32 mouse cellular contexts compared by ENCODE assay signal in the genomic region with DNA sequence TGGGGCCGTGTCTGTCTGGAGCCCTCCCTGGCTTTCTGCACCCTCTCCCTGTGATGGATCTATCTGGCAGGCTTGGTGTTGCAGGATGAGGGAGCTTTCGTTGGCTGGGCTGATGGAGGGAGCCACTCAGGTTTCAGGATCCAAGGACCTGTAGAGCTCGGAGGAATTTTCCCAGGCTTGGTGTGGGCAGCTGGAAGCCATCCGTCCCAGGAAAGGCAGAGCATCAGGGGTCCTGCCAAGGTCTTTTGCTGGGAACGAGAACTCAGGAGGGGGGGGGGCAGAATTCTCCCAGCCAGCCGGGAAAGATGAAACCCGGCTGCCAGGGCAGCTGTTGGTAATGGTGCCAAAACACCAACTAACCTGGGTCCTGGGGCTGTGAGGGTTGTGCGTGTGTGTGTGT. TPM values are rescaled to one million over a fixed set of nuclear protein-coding genes. Genes with fewer than 3 reads are reported as not detected.
A peak's percentile ranks its signal among the peaks of the same experiment; 100 is the strongest.
DNase-seq lines count a peak whose midpoint lies in the region; ATAC-seq lines count a peak whose summit lies in the region.
"Had no signal": no experiment of that assay in that cellular context is flagged by ENCODE, and none has a peak within 500 bp of the region (broad histone marks: within the 10 kb centered on the region; RNA-seq: fewer than 3 reads in every experiment).

No protein-coding gene starts in this region.

- H3K27ac ChIP-seq in forebrain, embryonic 10.5 days = peak overlapping the region; percentile 5; the same call in 1 of the 2 replicates
- H3K27ac ChIP-seq in forebrain, embryonic 12.5 days = no peak overlapping the region
- H3K27ac ChIP-seq in kidney, embryonic 15.5 days = 0 out of 2 replicates have a peak overlapping the region, but pooled peaks have one; percentile 25
- H3K27ac ChIP-seq in kidney, embryonic 16.5 days (ENCODE audit: low read length) = no peak overlapping the region
- no peak overlapping the region for H3K27ac ChIP-seq in heart, embryonic 11.5 days (ENCODE audit: low read depth, low read length)
- H3K27ac ChIP-seq: heart, embryonic 15.5 days; hindbrain, embryonic 13.5 days; layer of hippocampus, adult 2 months; left cerebral cortex, adult 2 months; liver, embryonic 14.5 days; midbrain, embryonic 15.5 days; stomach, postnatal 0 days had no signal

- peaks cover 7% of the 10 kb centered on the region; the same call in 1 of the 2 replicates for H3K9me3 ChIP-seq in forebrain, embryonic 10.5 days
- no peaks in the 10 kb centered on the region for H3K9me3 ChIP-seq in forebrain, embryonic 12.5 days
- H3K9me3 ChIP-seq in kidney, embryonic 15.5 days (replicated peaks) = no peaks in the 10 kb centered on the region
- H3K9me3 ChIP-seq in kidney, embryonic 16.5 days (ENCODE audit: low read length) = no peaks in the 10 kb centered on the region
- no peaks in the 10 kb centered on the region for H3K9me3 ChIP-seq in heart, embryonic 11.5 days (replicated peaks; ENCODE audit: control insufficient read depth, low read length)
- H3K9me3 ChIP-seq: heart, embryonic 15.5 days; hindbrain, embryonic 13.5 days; midbrain, embryonic 10.5 days; midbrain, embryonic 15.5 days had no signal

- H3K27me3 ChIP-seq in forebrain, embryonic 10.5 days (ENCODE audit: poor library complexity, severe bottlenecking) = peaks cover 45% of the 10 kb centered on the region
- peaks cover 12% of the 10 kb centered on the region for H3K27me3 ChIP-seq in forebrain, embryonic 12.5 days
- H3K27me3 ChIP-seq in kidney, embryonic 15.5 days = peaks cover 17% of the 10 kb centered on the region
- no peaks in the 10 kb centered on the region for H3K27me3 ChIP-seq in kidney, embryonic 16.5 days (ENCODE audit: insufficient read depth, low read length)
- H3K27me3 ChIP-seq in heart, embryonic 11.5 days (ENCODE audit: control insufficient read depth, insufficient read depth, low read length) = peaks cover 23% of the 10 kb centered on the region
- H3K27me3 ChIP-seq: midbrain, embryonic 15.5 days; Patski had no signal

- no peak for DNase-seq in forebrain, embryonic 10.5 days (ENCODE audit: extremely low spot score, low spot score)
- peak; percentile 1 for DNase-seq in lung, postnatal 14 days
- no peak for DNase-seq in lung, postnatal 25 days (ENCODE audit: low spot score)
- peak; percentile 22 for DNase-seq in skeletal muscle tissue, adult 2 months (ENCODE audit: low read depth, low spot score)
- DNase-seq: adrenal gland, postnatal 10 days; cerebellum, adult 11 months; cerebellum, adult 9-10 months; cerebellum, postnatal 36 days; kidney, adult 8-10 months; kidney, postnatal 25 days; liver; lung, adult 2 months; right cerebral cortex, adult 18-20 months; thymus, adult 2 months; thymus, postnatal 36 days had no signal

- H3K36me3 ChIP-seq in forebrain, embryonic 10.5 days (replicated peaks) = no peaks in the 10 kb centered on the region
- no peaks in the 10 kb centered on the region for H3K36me3 ChIP-seq in forebrain, embryonic 12.5 days (replicated peaks)
- no peaks in the 10 kb centered on the region for H3K36me3 ChIP-seq in kidney, embryonic 15.5 days
- no peaks in the 10 kb centered on the region for H3K36me3 ChIP-seq in kidney, embryonic 16.5 days (ENCODE audit: insufficient read depth, low read length)
- no peaks in the 10 kb centered on the region for H3K36me3 ChIP-seq in heart, embryonic 11.5 days (ENCODE audit: control insufficient read depth, insufficient read depth, low read length)
- H3K36me3 ChIP-seq: heart, embryonic 15.5 days; hindbrain, embryonic 13.5 days; midbrain, embryonic 10.5 days; midbrain, embryonic 15.5 days had no signal

- ATAC-seq in forebrain, embryonic 12.5 days (ENCODE audit: low FRiP score) = no peak
- ATAC-seq in kidney, embryonic 15.5 days (replicated peaks; ENCODE audit: low FRiP score) = no peak
- no peak for ATAC-seq in kidney, embryonic 16.5 days (ENCODE audit: low FRiP score, low TSS enrichment)
- ATAC-seq in heart, embryonic 11.5 days (replicated peaks; ENCODE audit: insufficient number of reproducible peaks, low FRiP score, low TSS enrichment) = no peak
- ATAC-seq: forebrain, embryonic 16.5 days; intestine, embryonic 16.5 days; midbrain, embryonic 15.5 days; Patski had no signal

- WGBS in forebrain, embryonic 10.5 days = 76% methylated on average over 8 of the region's 8 CpGs
- 72% methylated on average over 8 of the region's 8 CpGs for WGBS in forebrain, embryonic 12.5 days
- 39% methylated on average over 8 of the region's 8 CpGs for WGBS in kidney, embryonic 15.5 days
- WGBS in kidney, embryonic 16.5 days = 29% methylated on average over 8 of the region's 8 CpGs
- 50% methylated on average over 8 of the region's 8 CpGs for WGBS in heart, embryonic 11.5 days (ENCODE audit: insufficient replicate concordance)

- peaks cover 18% of the 10 kb centered on the region for H3K4me1 ChIP-seq in forebrain, embryonic 10.5 days
- peaks cover 10% of the 10 kb centered on the region for H3K4me1 ChIP-seq in forebrain, embryonic 12.5 days
- H3K4me1 ChIP-seq in kidney, embryonic 15.5 days = peaks cover 13% of the 10 kb centered on the region; the same call in 1 of the 2 replicates
- 0 out of 2 replicates have a peak, but pooled peaks cover 6% of the 10 kb centered on the region for H3K4me1 ChIP-seq in kidney, embryonic 16.5 days (ENCODE audit: insufficient read depth, low read length)
- no peaks in the 10 kb centered on the region for H3K4me1 ChIP-seq in heart, embryonic 11.5 days (ENCODE audit: control insufficient read depth, insufficient read depth, low read length)
- H3K4me1 ChIP-seq: heart, embryonic 15.5 days had no signal

- no peak overlapping the region for H3K4me3 ChIP-seq in forebrain, embryonic 10.5 days
- H3K4me3 ChIP-seq in forebrain, embryonic 12.5 days (replicated peaks) = no peak overlapping the region
- H3K4me3 ChIP-seq in kidney, embryonic 15.5 days (replicated peaks) = no peak overlapping the region
- no peak overlapping the region for H3K4me3 ChIP-seq in kidney, embryonic 16.5 days (ENCODE audit: low read length)
- H3K4me3 ChIP-seq in heart, embryonic 11.5 days (ENCODE audit: low read depth, low read length) = no peak overlapping the region
- H3K4me3 ChIP-seq: heart, embryonic 15.5 days; hindbrain, embryonic 13.5 days; layer of hippocampus, adult 2 months; left cerebral cortex, adult 2 months; midbrain, embryonic 10.5 days; midbrain, embryonic 15.5 days had no signal

- no peak overlapping the region for H3K9ac ChIP-seq in forebrain, embryonic 12.5 days
- no peak overlapping the region for H3K9ac ChIP-seq in kidney, embryonic 15.5 days
- no peak overlapping the region for H3K9ac ChIP-seq in kidney, embryonic 16.5 days (replicated peaks; ENCODE audit: low read length)
- no peak overlapping the region for H3K9ac ChIP-seq in heart, embryonic 11.5 days (ENCODE audit: low read depth, low read length)
- H3K9ac ChIP-seq: heart, embryonic 15.5 days; hindbrain, embryonic 13.5 days; liver, embryonic 14.5 days; midbrain, embryonic 15.5 days had no signal

- H3K4me2 ChIP-seq in forebrain, embryonic 12.5 days = no peak overlapping the region
- H3K4me2 ChIP-seq in kidney, embryonic 15.5 days = no peak overlapping the region
- H3K4me2 ChIP-seq in kidney, embryonic 16.5 days (replicated peaks; ENCODE audit: low read depth, low read length) = no peak overlapping the region
- no peak overlapping the region for H3K4me2 ChIP-seq in heart, embryonic 11.5 days
- H3K4me2 ChIP-seq: heart, embryonic 15.5 days; hindbrain, embryonic 13.5 days; midbrain, embryonic 15.5 days had no signal

RNA-seq across cellular contexts. Expression of a gene that starts 45.3 kb away (rescaled TPM):
- not detected in 2 replicates for polyA plus RNA-seq in forebrain, embryonic 10.5 days (2016; fragmentation: Nextera tagmentation; extraction: Ambion mirVana)
- polyA plus RNA-seq in forebrain, embryonic 12.5 days (2016; fragmentation: Nextera tagmentation; extraction: Ambion mirVana) = not detected in 2 replicates
- not detected in 2 replicates for polyA plus RNA-seq in kidney, embryonic 15.5 days (2015; fragmentation: Nextera tagmentation; extraction: Ambion mirVana)
- polyA plus RNA-seq in kidney, embryonic 16.5 days (2015; fragmentation: Nextera tagmentation; extraction: Ambion mirVana) = not detected in 2 replicates
- not detected in 2 replicates for polyA plus RNA-seq in heart, embryonic 11.5 days (2014; fragmentation: Nextera tagmentation; extraction: Ambion mirVana)
- polyA plus RNA-seq: forebrain, embryonic 16.5 days; heart, embryonic 15.5 days; hindbrain, embryonic 13.5 days; intestine, embryonic 16.5 days; liver, embryonic 14.5 days; midbrain, embryonic 10.5 days; midbrain, embryonic 15.5 days; neural tube, embryonic 11.5 days; spleen, adult 2 months; stomach, postnatal 0 days had no signal

Comparison
In these comparisons a context has a peak if more than half of its experiments do, and no peak if none do; other contexts are left out.
1. DNase-seq: peak in lung, postnatal 14 days (single experiment) and skeletal muscle tissue, adult 2 months (single experiment); none in forebrain, embryonic 10.5 days (single experiment) and lung, postnatal 25 days (single experiment).
2. H3K27ac ChIP-seq: peak in forebrain, embryonic 10.5 days (single experiment) and kidney, embryonic 15.5 days (single experiment); none in forebrain, embryonic 12.5 days (single experiment), kidney, embryonic 16.5 days (single experiment) and heart, embryonic 11.5 days (single experiment).